Mouse (Mus musculus) spleen, postnatal 4 days (tissue): Measurements from ENCODE around the gene Scaf8.
"Not testable (repeated sequence)": the region's sequence is repeated elsewhere in the genome, so short reads cannot be mapped to it uniquely, and the experiment has no call there.

Experiments
- DNase-seq, 2 experiments: peaks; one replicate each; pipeline ENCODE4 v3.0.0; 2022; ENCODE audit warnings: low spot score in 2 of 2

The Scaf8 gene

GRCm38 (mm10) chr17:3115380-3115974 is 705 bp downstream of the Scaf8 start:
- peak; percentile 49 to 85 for DNase-seq

GRCm38 (mm10) chr17:3120949-3121348 is 6.2 kb downstream of the Scaf8 start:
- not testable (repeated sequence) for DNase-seq

- DNase-seq: not testable (repeated sequence)
Observed at GRCm38 (mm10) chr17:3123581-3123980, 8.8 kb downstream of the Scaf8 start.

- DNase-seq: no peak
Observed at GRCm38 (mm10) chr17:3128716-3129115, 13.9 kb downstream of the Scaf8 start.

GRCm38 (mm10) chr17:3129791-3130190 is 15.0 kb downstream of the Scaf8 start:
- DNase-seq: no peak

- DNase-seq: no peak
Observed at GRCm38 (mm10) chr17:3135346-3135745, 20.6 kb downstream of the Scaf8 start.

GRCm38 (mm10) chr17:3136127-3136526 is 21.4 kb downstream of the Scaf8 start:
- no peak for DNase-seq

GRCm38 (mm10) chr17:3138387-3138786 is 23.6 kb downstream of the Scaf8 start:
- no peak for DNase-seq

- DNase-seq: no peak
Observed at GRCm38 (mm10) chr17:3140100-3140499, 25.3 kb downstream of the Scaf8 start.

- no peak for DNase-seq
Observed at GRCm38 (mm10) chr17:3148853-3149252, 34.1 kb downstream of the Scaf8 start.

- DNase-seq: no peak
Observed at GRCm38 (mm10) chr17:3149541-3149940, 34.8 kb downstream of the Scaf8 start.

GRCm38 (mm10) chr17:3150701-3151100 is 35.9 kb downstream of the Scaf8 start:
- not testable (repeated sequence) for DNase-seq

GRCm38 (mm10) chr17:3151181-3151580 is 36.4 kb downstream of the Scaf8 start:
- DNase-seq: no peak

GRCm38 (mm10) chr17:3156176-3156575 is 41.4 kb downstream of the Scaf8 start:
- peak in 1 of 2 experiments; percentile 15 for DNase-seq

- DNase-seq: no peak
Observed at GRCm38 (mm10) chr17:3157016-3157415, 42.2 kb downstream of the Scaf8 start.

- no peak for DNase-seq
Observed at GRCm38 (mm10) chr17:3162905-3163304, 48.1 kb downstream of the Scaf8 start.

- DNase-seq: not testable (repeated sequence)
Observed at GRCm38 (mm10) chr17:3180425-3180945, 65.7 kb downstream of the Scaf8 start.

- DNase-seq: not testable (repeated sequence)
Observed at GRCm38 (mm10) chr17:3195483-3195882, 80.7 kb downstream of the Scaf8 start.

GRCm38 (mm10) chr17:3200328-3200727 is 85.6 kb downstream of the Scaf8 start:
- no peak for DNase-seq

- no peak for DNase-seq
Observed at GRCm38 (mm10) chr17:3203916-3204315, 89.1 kb downstream of the Scaf8 start.

GRCm38 (mm10) chr17:3204826-3205405 is 90.1 kb downstream of the Scaf8 start:
- no peak for DNase-seq

GRCm38 (mm10) chr17:3206527-3207398 is 92.0 kb downstream of the Scaf8 start:
- DNase-seq: no peak
